ENCODE assay signal across 8 mouse cellular contexts in genomic region chr1:43264407-43264889, GRCm38 (mm10).
DNase-seq lines count a peak whose midpoint lies in the region; ATAC-seq and TF ChIP-seq lines count a peak whose summit lies in the region.

No protein-coding gene starts in this region.

- TF ChIP-seq POLR2A in brain, embryonic 14.5 days (IDR thresholded peaks at IDR 0.05; ENCODE audit: borderline replicate concordance, extremely low read depth, insufficient read depth, insufficient read length, poor library complexity, severe bottlenecking), result no peak

- H3K4me1 ChIP-seq in forebrain, embryonic 11.5 days (replicated peaks; ENCODE audit: control insufficient read depth, insufficient read depth, low read length), result no peaks in the 10 kb centered on the region
- peaks cover 13% of the 10 kb centered on the region for H3K4me1 ChIP-seq in heart, embryonic 16.5 days (ENCODE audit: control insufficient read depth, insufficient read depth, low read length)
- no peaks in the 10 kb centered on the region for H3K4me1 ChIP-seq in liver, embryonic 11.5 days (replicated peaks; ENCODE audit: control insufficient read depth, insufficient read depth, low read length)
- no peaks in the 10 kb centered on the region for H3K4me1 ChIP-seq in neural tube, embryonic 11.5 days (ENCODE audit: control insufficient read depth, insufficient read depth, low read length)
- 0 out of 2 replicates have a peak, but pooled peaks cover 2% of the 10 kb centered on the region for H3K4me1 ChIP-seq in stomach, embryonic 16.5 days (ENCODE audit: control insufficient read depth, insufficient read depth, low read length)

- peak; percentile 80; the same call in 1 of the 2 replicates for TF ChIP-seq CTCF in brain, embryonic 14.5 days (IDR thresholded peaks at IDR 0.05; ENCODE audit: borderline replicate concordance, extremely low read depth, insufficient read depth, insufficient read length)

- H3K36me3 ChIP-seq in forebrain, embryonic 11.5 days (ENCODE audit: control insufficient read depth, insufficient read depth, low read length), result no peaks in the 10 kb centered on the region
- H3K36me3 ChIP-seq in heart, embryonic 16.5 days (ENCODE audit: control insufficient read depth, insufficient read depth), result no peaks in the 10 kb centered on the region
- H3K36me3 ChIP-seq in liver, embryonic 11.5 days (ENCODE audit: control insufficient read depth, insufficient read depth, low read length), result no peaks in the 10 kb centered on the region
- H3K36me3 ChIP-seq in neural tube, embryonic 11.5 days (ENCODE audit: control insufficient read depth, insufficient read depth, low read length), result no peaks in the 10 kb centered on the region
- no peaks in the 10 kb centered on the region for H3K36me3 ChIP-seq in stomach, embryonic 16.5 days (ENCODE audit: control insufficient read depth, insufficient read depth, low read length)

- H3K27ac ChIP-seq in forebrain, embryonic 11.5 days (ENCODE audit: low read depth, low read length), result no peak overlapping the region
- H3K27ac ChIP-seq in heart, embryonic 16.5 days (ENCODE audit: low read length), result no peak overlapping the region
- H3K27ac ChIP-seq in liver, embryonic 11.5 days (ENCODE audit: low read depth, low read length), result no peak overlapping the region
- no peak overlapping the region for H3K27ac ChIP-seq in neural tube, embryonic 11.5 days (ENCODE audit: low read depth, low read length)
- no peak overlapping the region for H3K27ac ChIP-seq in stomach, embryonic 16.5 days (ENCODE audit: low read length)

- ATAC-seq in forebrain, embryonic 11.5 days (replicated peaks; ENCODE audit: low FRiP score), result peak; percentile 61; the same call in 1 of the 2 replicates
- ATAC-seq in heart, embryonic 16.5 days (replicated peaks; ENCODE audit: extremely low read depth, insufficient read depth, low FRiP score), result no peak
- ATAC-seq in liver, embryonic 11.5 days (replicated peaks; ENCODE audit: low FRiP score), result peak; percentile 31; the same call in 1 of the 2 replicates
- peak; percentile 58; the same call in 1 of the 2 replicates for ATAC-seq in neural tube, embryonic 11.5 days (ENCODE audit: insufficient read depth, low FRiP score, low TSS enrichment)
- peak; percentile 28; the same call in 1 of the 2 replicates for ATAC-seq in stomach, embryonic 16.5 days (ENCODE audit: insufficient read depth, low FRiP score)

- DNase-seq in CD4-positive helper T cell, adult 2 months (ENCODE audit: low read depth, low spot score), result peak; percentile 51
- peak; percentile 82 for DNase-seq in brain, embryonic 14.5 days (ENCODE audit: low read depth)
- DNase-seq in forebrain, embryonic 11.5 days (ENCODE audit: low spot score), result peak; percentile 75
- peak; percentile 82 for DNase-seq in kidney, postnatal 14 days
- DNase-seq in liver, embryonic 11.5 days (ENCODE audit: low spot score), result peak; percentile 52
- peak; percentile 75 for DNase-seq in neural tube, embryonic 11.5 days (ENCODE audit: low spot score)

- no peak overlapping the region for H3K4me3 ChIP-seq in forebrain, embryonic 11.5 days (ENCODE audit: low read depth, low read length)
- no peak overlapping the region for H3K4me3 ChIP-seq in heart, embryonic 16.5 days (ENCODE audit: low read length)
- H3K4me3 ChIP-seq in liver, embryonic 11.5 days (ENCODE audit: low read depth, low read length), result no peak overlapping the region
- H3K4me3 ChIP-seq in neural tube, embryonic 11.5 days (ENCODE audit: low read depth, low read length), result no peak overlapping the region
- H3K4me3 ChIP-seq in stomach, embryonic 16.5 days (replicated peaks; ENCODE audit: low read length), result no peak overlapping the region

- no peaks in the 10 kb centered on the region for H3K27me3 ChIP-seq in forebrain, embryonic 11.5 days (ENCODE audit: control insufficient read depth, insufficient read depth, low read length)
- no peaks in the 10 kb centered on the region for H3K27me3 ChIP-seq in heart, embryonic 16.5 days (ENCODE audit: control insufficient read depth, insufficient read depth, low read length)
- H3K27me3 ChIP-seq in liver, embryonic 11.5 days (replicated peaks; ENCODE audit: control insufficient read depth, insufficient read depth, low read length), result no peaks in the 10 kb centered on the region
- no peaks in the 10 kb centered on the region for H3K27me3 ChIP-seq in neural tube, embryonic 11.5 days (ENCODE audit: control insufficient read depth, insufficient read depth, low read length)
- H3K27me3 ChIP-seq in stomach, embryonic 16.5 days (ENCODE audit: control insufficient read depth, insufficient read depth, low read length), result no peaks in the 10 kb centered on the region

- WGBS in forebrain, embryonic 11.5 days, result 23% methylated on average over 5 of the region's 5 CpGs
- 10% methylated on average over 5 of the region's 5 CpGs for WGBS in heart, embryonic 16.5 days
- 17% methylated on average over 5 of the region's 5 CpGs for WGBS in liver, embryonic 11.5 days
- WGBS in neural tube, embryonic 11.5 days, result 25% methylated on average over 5 of the region's 5 CpGs
- 15% methylated on average over 5 of the region's 5 CpGs for WGBS in stomach, embryonic 16.5 days

- H3K9ac ChIP-seq in forebrain, embryonic 11.5 days (ENCODE audit: low read length), result no peak overlapping the region
- peak overlapping the region; percentile 49 for H3K9ac ChIP-seq in heart, embryonic 16.5 days (ENCODE audit: low read length)
- H3K9ac ChIP-seq in liver, embryonic 11.5 days (ENCODE audit: low read depth, low read length), result no peak overlapping the region
- no peak overlapping the region; the same call in 1 of the 2 replicates for H3K9ac ChIP-seq in neural tube, embryonic 11.5 days (ENCODE audit: low read length)
- 0 out of 2 replicates have a peak overlapping the region, but pooled peaks have one; percentile 32 for H3K9ac ChIP-seq in stomach, embryonic 16.5 days (ENCODE audit: low read length)

- H3K4me2 ChIP-seq in forebrain, embryonic 11.5 days (ENCODE audit: low read depth, low read length, severe bottlenecking), result no peak overlapping the region
- peak overlapping the region; percentile 47 for H3K4me2 ChIP-seq in heart, embryonic 16.5 days (ENCODE audit: low read depth, low read length)
- H3K4me2 ChIP-seq in liver, embryonic 11.5 days, result peak overlapping the region; percentile 25; the same call in 1 of the 2 replicates
- no peak overlapping the region for H3K4me2 ChIP-seq in neural tube, embryonic 11.5 days (ENCODE audit: low read depth)
- no peak overlapping the region for H3K4me2 ChIP-seq in stomach, embryonic 16.5 days (ENCODE audit: low read depth, low read length)

- H3K9me3 ChIP-seq in forebrain, embryonic 11.5 days (ENCODE audit: control insufficient read depth, low read length), result no peaks in the 10 kb centered on the region
- H3K9me3 ChIP-seq in heart, embryonic 16.5 days (replicated peaks; ENCODE audit: control insufficient read depth, low read length), result no peaks in the 10 kb centered on the region
- no peaks in the 10 kb centered on the region for H3K9me3 ChIP-seq in liver, embryonic 11.5 days (ENCODE audit: control insufficient read depth, low read length)
- no peaks in the 10 kb centered on the region for H3K9me3 ChIP-seq in neural tube, embryonic 11.5 days (ENCODE audit: control insufficient read depth, low read length)
- H3K9me3 ChIP-seq in stomach, embryonic 16.5 days (replicated peaks; ENCODE audit: control insufficient read depth, low read length), result no peaks in the 10 kb centered on the region

Comparison
In these comparisons a context has a peak if more than half of its experiments do, and no peak if none do; other contexts are left out.
1. H3K4me2 ChIP-seq: peak in heart, embryonic 16.5 days (single experiment) and liver, embryonic 11.5 days (single experiment); none in forebrain, embryonic 11.5 days (single experiment), neural tube, embryonic 11.5 days (single experiment) and stomach, embryonic 16.5 days (single experiment).
2. H3K9ac ChIP-seq: peak in heart, embryonic 16.5 days (single experiment) and stomach, embryonic 16.5 days (single experiment); none in forebrain, embryonic 11.5 days (single experiment), liver, embryonic 11.5 days (single experiment) and neural tube, embryonic 11.5 days (single experiment).
3. Peak in every context shown above with its lines, with median percentiles within 50 percentile points of each other: DNase-seq.